Mouse (Mus musculus) hindbrain, postnatal 0 days (tissue): ENCODE results near the gene Engase. TPM values are rescaled to one million over a fixed set of nuclear protein-coding genes. Genes with fewer than 3 reads are reported as not detected.

Experiments
- ATAC-seq: fragments of 200-750 bp; cut with Nextera tagmentation; 2 replicates; pipeline ENCODE4 v1.8.0; 2017; ENCODE audit warnings: mild to moderate bottlenecking, moderate TSS enrichment, moderate library complexity
- DNase-seq: peaks from one replicate; pipeline ENCODE4 v3.0.0-alpha.2; 2015; ENCODE audit warnings: low spot score
- H3K27ac ChIP-seq: fragments of 300-500 bp; sonication (generic); 2 replicates; pipeline ENCODE4 v1.5.1; 2014; ENCODE audit warnings: mild to moderate bottlenecking
- H3K27me3 ChIP-seq: fragments of 300-500 bp; sonication (generic); 2 replicates; pipeline ENCODE4 v1.6.1; 2014; ENCODE audit warnings: low read length, mixed read lengths; ENCODE audit not compliant: insufficient read depth
- H3K36me3 ChIP-seq: fragments of 300-500 bp; sonication (generic); 2 replicates; pipeline ENCODE4 v1.6.1; 2014; ENCODE audit warnings: low read length, mixed read lengths; ENCODE audit not compliant: insufficient read depth
- H3K4me1 ChIP-seq: fragments of 300-500 bp; sonication (generic); 2 replicates; pipeline ENCODE4 v1.6.1; 2014; ENCODE audit warnings: antibody characterized with exemption, low read length, mixed read lengths; ENCODE audit not compliant: insufficient read depth
- H3K4me2 ChIP-seq: fragments of 300-500 bp; sonication (generic); 2 replicates; pipeline ENCODE4 v1.6.1; 2014; ENCODE audit warnings: low read depth, mild to moderate bottlenecking, low read length, moderate library complexity, mixed read lengths
- H3K4me3 ChIP-seq: fragments of 300-500 bp; sonication (generic); 2 replicates; pipeline ENCODE4 v1.5.1; 2014; ENCODE audit warnings: low read length
- H3K9ac ChIP-seq: fragments of 300-500 bp; sonication (generic); replicated peaks from 2 replicates; pipeline ENCODE4 v1.6.1; 2014; ENCODE audit warnings: mild to moderate bottlenecking, low read length, moderate library complexity, mixed read lengths
- H3K9me3 ChIP-seq: fragments of 300-500 bp; sonication (generic); 2 replicates; pipeline ENCODE4 v1.6.1; 2016; ENCODE audit warnings: low read length, mixed read lengths
- CTCF ChIP-seq: IDR thresholded peaks from 2 replicates; pipeline ENCODE4 v1.5.1; 2016; ENCODE audit warnings: antibody characterized with exemption, control low read depth, low read depth
- WGBS: fragments of 180-500 bp; shearing (Covaris S2); extraction: QIAGEN DNeasy Blood & Tissue Kit; methylation state at CpG from one replicate; pipeline ENCODE4 v1.1.7; 2014; 5-methylcytosine and 5-hydroxymethylcytosine counted together
- polyA plus RNA-seq: library from polyadenylated mRNA; unstranded; fragments of >200 nt; fragmentation: Nextera tagmentation; extraction: Ambion mirVana; gene quantifications from 2 replicates; pipeline ENCODE4 v1.2.1, GENCODE M21; 2015
- total RNA-seq: library from RNA; depleted of rRNA; stranded (reverse); fragments of >200 nt; gene quantifications from 2 replicates; pipeline ENCODE4 v1.2.3, GENCODE M21; 2014

Engase gene
- total and polyA plus RNA-seq, 2 experiments from 2014 or later = 6.5 to 9.0 TPM

DNA sequence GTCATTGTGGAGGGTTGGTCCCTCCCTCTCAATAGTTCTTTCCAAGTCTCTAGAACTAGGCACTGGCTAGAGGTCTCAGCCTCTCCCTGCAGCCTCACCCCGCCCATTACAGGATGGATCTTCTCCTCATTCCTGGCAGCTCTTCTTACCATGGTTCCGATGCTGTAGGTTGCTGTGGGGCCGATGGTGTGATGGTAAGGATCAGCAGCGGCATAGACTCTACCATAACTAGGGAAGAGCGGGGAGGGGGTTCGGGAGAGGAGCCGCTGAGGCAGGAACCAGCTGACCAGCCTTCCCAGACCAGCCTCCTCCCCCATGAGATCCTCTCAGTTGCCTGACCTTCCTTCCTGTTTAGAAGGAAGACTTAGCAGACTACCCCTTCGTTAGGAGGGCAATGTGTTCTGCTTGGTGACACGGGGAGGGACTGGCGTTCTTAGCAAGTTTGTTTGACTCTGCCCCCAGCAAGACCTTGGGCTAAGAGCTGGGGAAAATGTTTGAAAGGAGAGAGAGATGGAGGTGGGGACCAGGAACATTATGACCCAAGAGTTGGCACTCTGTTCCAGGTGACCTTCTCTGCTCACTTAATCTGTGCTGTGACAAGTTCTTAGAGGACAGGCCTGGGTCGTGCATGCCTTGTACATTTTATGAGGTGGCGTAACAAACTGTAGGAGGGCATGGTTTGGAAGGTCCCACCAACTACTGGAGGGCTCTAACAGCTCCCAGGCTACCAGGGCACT lies 17.5 kb downstream of the Engase start:
- Histone ChIP-seq H3K27me3 (no peaks in the 10 kb centered on the region), H3K27ac (no peak overlapping the region)
- TF ChIP-seq CTCF = no peak

DNA sequence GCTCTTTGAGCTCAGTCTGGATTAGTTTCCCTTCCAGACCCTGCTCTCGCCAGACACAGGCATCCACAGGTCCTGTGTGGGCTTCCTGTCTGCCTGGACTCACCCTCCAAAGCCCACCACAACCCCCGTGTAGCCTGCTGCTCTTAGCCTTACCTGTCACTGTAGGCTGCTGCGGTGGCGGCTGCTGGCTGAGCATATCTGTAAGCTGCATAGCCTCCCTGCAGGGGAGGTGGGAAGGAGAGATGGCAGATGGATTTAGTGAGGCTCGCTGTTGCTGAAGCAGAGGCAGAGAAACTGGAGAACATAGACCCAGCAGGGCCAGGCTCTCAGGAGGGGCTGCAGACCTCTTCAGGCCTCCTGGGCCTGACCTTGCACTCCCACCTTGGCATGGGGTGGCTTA lies 18.4 kb downstream of the Engase start:
- no peak for TF ChIP-seq CTCF
- H3K9ac ChIP-seq = no peak overlapping the region
- no peaks in the 10 kb centered on the region for H3K9me3 ChIP-seq
- no peak overlapping the region for H3K27ac ChIP-seq
- ATAC-seq = no peak
- WGBS = 44% methylated on average over 5 of the region's 5 CpGs
- no peaks in the 10 kb centered on the region for H3K36me3 ChIP-seq
- H3K4me1 ChIP-seq = no peaks in the 10 kb centered on the region
- no peak for DNase-seq
- no peak overlapping the region for H3K4me2 ChIP-seq
- H3K27me3 ChIP-seq = no peaks in the 10 kb centered on the region
- H3K4me3 ChIP-seq = no peak overlapping the region

More for the DNA sequence above, 17.5 kb downstream of the Engase start:
- no peaks in the 10 kb centered on the region for H3K9me3 ChIP-seq
- no peak for ATAC-seq
- no peak overlapping the region for H3K4me3 ChIP-seq
- no peak overlapping the region for H3K4me2 ChIP-seq
- no peaks in the 10 kb centered on the region for H3K36me3 ChIP-seq
- H3K9ac ChIP-seq = no peak overlapping the region
- DNase-seq = no peak
- 85% methylated on average over 12 of the region's 12 CpGs for WGBS
- peaks cover 2% of the 10 kb centered on the region; the same call in 1 of the 2 replicates for H3K4me1 ChIP-seq

DNA sequence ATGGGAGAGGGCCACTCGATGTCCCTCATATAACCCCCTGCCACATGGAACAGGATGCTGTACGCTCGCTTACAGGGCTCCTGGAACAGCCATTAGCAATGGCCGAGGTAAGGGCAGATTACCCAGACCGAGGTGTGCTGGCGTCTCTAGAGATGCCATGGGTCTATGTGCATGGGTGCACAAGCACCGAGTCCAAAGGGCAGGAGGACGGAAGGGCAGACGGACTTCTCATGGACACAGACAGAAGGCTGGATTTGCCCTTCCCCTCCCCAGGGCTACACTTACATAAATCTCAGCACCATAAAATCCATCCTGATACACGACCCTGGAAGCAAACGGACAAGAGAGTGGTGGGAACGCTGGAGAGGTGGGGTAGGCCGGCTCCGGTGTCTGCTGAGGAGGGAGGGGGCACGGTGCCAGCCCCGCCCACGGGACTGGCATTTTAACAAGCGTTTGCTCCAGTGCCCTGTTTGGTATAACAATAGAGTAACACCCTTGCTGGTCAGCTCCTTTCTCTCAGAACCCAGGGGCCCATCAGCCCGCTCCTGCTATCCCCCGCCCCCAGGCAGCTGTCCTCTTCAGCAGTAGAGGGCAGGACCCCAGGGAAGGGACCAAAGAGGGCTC lies 19.5 kb downstream of the Engase start:
- no peak for DNase-seq
- no peak overlapping the region for H3K9ac ChIP-seq

DNA sequence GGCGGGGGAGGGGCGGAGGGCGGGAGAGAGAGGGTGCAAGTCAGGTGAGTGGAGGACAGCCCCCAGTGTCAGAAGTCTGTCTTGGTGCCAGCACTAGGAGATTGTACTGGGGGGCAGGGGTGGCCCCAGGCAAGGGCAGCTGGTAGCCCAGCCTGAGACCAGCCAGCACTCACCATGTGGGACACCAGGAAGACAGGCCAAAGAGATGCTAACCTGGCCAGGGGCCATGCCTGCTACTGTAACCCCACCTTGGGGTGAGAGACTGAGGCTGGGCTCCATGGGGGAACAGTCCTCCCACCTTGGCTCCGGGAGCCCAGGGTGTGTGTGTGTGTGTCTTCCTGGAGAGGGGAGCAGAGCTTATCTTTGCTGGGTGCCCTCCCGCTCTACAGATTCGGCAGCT lies 26.4 kb downstream of the Engase start:
- WGBS = 72% methylated on average over 6 of the region's 6 CpGs
- peaks cover 4% of the 10 kb centered on the region; the same call in 1 of the 2 replicates for H3K4me1 ChIP-seq
- H3K4me3 ChIP-seq = no peak overlapping the region
- peaks cover 6% of the 10 kb centered on the region; the same call in 1 of the 2 replicates for H3K36me3 ChIP-seq
- ATAC-seq (no peak), DNase-seq (no peak)
- H3K9ac ChIP-seq = no peak overlapping the region
- H3K27ac ChIP-seq = no peak overlapping the region
- H3K9me3 ChIP-seq = no peaks in the 10 kb centered on the region
- no peak for TF ChIP-seq CTCF
- H3K4me2 ChIP-seq = no peak overlapping the region
- H3K27me3 ChIP-seq = no peaks in the 10 kb centered on the region

More for the DNA sequence above, 19.5 kb downstream of the Engase start:
- Histone ChIP-seq H3K9me3 (no peaks in the 10 kb centered on the region), H3K27ac (no peak overlapping the region), H3K4me2 (no peak overlapping the region), H3K4me1 (no peaks in the 10 kb centered on the region), H3K36me3 (no peaks in the 10 kb centered on the region), H3K27me3 (no peaks in the 10 kb centered on the region), H3K4me3 (no peak overlapping the region)
- 45% methylated on average over 20 of the region's 20 CpGs for whole genome bisulfite sequencing
- no peak for ATAC-seq
- no peak for TF ChIP-seq CTCF

DNA sequence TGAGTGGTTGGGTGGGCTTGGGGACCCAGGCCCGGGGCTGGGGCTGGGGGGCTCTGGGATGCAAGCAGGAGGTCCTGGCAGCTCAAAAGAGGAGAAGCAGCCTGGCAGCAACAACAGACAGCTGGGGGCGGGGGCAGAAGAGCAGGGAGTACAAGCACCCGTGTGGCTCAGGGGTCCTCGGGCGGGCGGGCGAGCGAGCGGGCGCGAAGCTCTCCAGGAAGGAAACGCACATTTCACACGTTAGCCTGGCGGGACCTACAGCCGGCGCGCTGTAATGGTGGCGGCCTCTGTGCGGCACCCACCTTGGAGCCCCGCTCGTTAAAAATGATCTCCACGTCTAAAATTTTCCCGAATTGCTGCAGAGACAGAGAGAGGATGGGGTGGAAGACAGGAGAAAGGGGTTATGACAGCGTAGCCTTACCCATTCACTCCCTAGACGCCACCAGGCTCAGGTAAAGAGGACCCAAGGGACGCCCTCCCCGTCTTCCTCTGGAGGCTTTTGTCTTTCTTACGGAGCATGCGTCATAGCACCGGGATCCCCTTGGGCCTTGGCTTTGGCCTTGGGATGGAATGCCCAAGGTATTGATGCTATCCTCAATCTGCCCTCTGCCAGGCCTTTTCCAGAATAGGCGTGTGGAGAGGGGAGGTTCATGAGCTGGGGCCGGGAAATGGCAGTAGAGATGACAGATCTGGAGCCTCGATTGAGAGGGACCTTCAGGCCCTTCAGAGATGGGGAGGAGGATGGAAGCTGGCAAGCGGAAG lies 27.0 kb downstream of the Engase start:
- Histone ChIP-seq H3K9me3 (no peaks in the 10 kb centered on the region), H3K4me3 (no peak overlapping the region), H3K4me2 (no peak overlapping the region), H3K4me1 (peaks cover 4% of the 10 kb centered on the region; the same call in 1 of the 2 replicates), H3K27ac (no peak overlapping the region), H3K36me3 (peaks cover 6% of the 10 kb centered on the region; the same call in 1 of the 2 replicates), H3K27me3 (no peaks in the 10 kb centered on the region), H3K9ac (no peak overlapping the region)
- 36% methylated on average over 34 of the region's 34 CpGs for WGBS
- DNase-seq (no peak), ATAC-seq (no peak)
- TF ChIP-seq CTCF = no peak

DNA sequence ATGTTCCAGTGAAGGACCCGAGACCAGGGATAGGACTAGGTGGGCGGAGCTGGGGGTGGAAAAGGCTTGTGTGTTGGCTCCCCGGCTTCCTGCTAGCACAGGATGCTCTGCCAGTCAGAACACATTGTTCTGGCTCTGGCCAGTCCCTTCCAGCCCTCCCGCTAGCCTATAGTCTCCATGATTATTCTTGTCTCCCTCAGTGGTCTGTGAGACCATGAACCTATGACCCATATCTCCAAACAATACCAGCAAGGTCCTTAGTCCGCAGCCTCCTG lies 27.5 kb downstream of the Engase start:
- 68% methylated on average over 5 of the region's 5 CpGs for WGBS
- Histone ChIP-seq H3K4me2 (no peak overlapping the region), H3K9ac (no peak overlapping the region), H3K4me1 (peaks cover 4% of the 10 kb centered on the region; the same call in 1 of the 2 replicates), H3K27me3 (no peaks in the 10 kb centered on the region), H3K36me3 (peaks cover 6% of the 10 kb centered on the region; the same call in 1 of the 2 replicates), H3K9me3 (no peaks in the 10 kb centered on the region), H3K4me3 (no peak overlapping the region), H3K27ac (no peak overlapping the region)
- no peak for TF ChIP-seq CTCF
- no peak for DNase-seq
- ATAC-seq = no peak
